Mouse (Mus musculus): Measurements from ENCODE around the gene Ccdc88c. TPM values are rescaled to one million over a fixed set of nuclear protein-coding genes. Genes with fewer than 3 reads are reported as not detected.

The Ccdc88c gene
- total RNA-seq, 2 experiments from 2014 or later: 29.4 to 32.6 TPM

GRCm38 (mm10) chr12:100925644-100926619 is 102.9 kb downstream of the Ccdc88c start:
- DNase-seq: peak in 1 of 2 experiments; percentile 39

- no peak for DNase-seq
Measured at GRCm38 (mm10) chr12:100924646-100925339, 104.1 kb downstream of the Ccdc88c start.

- DNase-seq: peak in 1 of 2 experiments; percentile 32
Measured at GRCm38 (mm10) chr12:100910731-100911130, 118.1 kb downstream of the Ccdc88c start.

- peak in 1 of 2 experiments; percentile 35 for DNase-seq
Measured at GRCm38 (mm10) chr12:100909765-100910164, 119.1 kb downstream of the Ccdc88c start.

- no peak for DNase-seq
Measured at GRCm38 (mm10) chr12:100908298-100909034, 120.4 kb downstream of the Ccdc88c start.

GRCm38 (mm10) chr12:100907598-100908297 is 121.1 kb downstream of the Ccdc88c start, which contains the start of gene Gpr68:
TSS of gene Gpr68 (minus strand) at chr12:100908198.
- no peak for DNase-seq

- no peak for DNase-seq
Measured at GRCm38 (mm10) chr12:100906861-100907260, 122.0 kb downstream of the Ccdc88c start.

- no peak for DNase-seq
Measured at GRCm38 (mm10) chr12:100903761-100904160, 125.1 kb downstream of the Ccdc88c start.

- no peak for DNase-seq
Measured at GRCm38 (mm10) chr12:100901386-100901785, 127.5 kb downstream of the Ccdc88c start.

GRCm38 (mm10) chr12:100900901-100901300 is 128.0 kb downstream of the Ccdc88c start:
- no peak for DNase-seq

GRCm38 (mm10) chr12:100899111-100899640 is 129.7 kb downstream of the Ccdc88c start:
- DNase-seq: peak; percentile 51

GRCm38 (mm10) chr12:100897736-100898650 is 130.9 kb downstream of the Ccdc88c start:
- no peak for DNase-seq

GRCm38 (mm10) chr12:100896661-100897060 is 132.2 kb downstream of the Ccdc88c start:
- DNase-seq: no peak

GRCm38 (mm10) chr12:100895504-100895903 is 133.4 kb downstream of the Ccdc88c start:
- DNase-seq: no peak

- DNase-seq: no peak
Measured at GRCm38 (mm10) chr12:100890548-100890947, 138.3 kb downstream of the Ccdc88c start.

GRCm38 (mm10) chr12:100887801-100888258 is 141.0 kb downstream of the Ccdc88c start:
- peak; percentile 60 to 65 for DNase-seq

- DNase-seq: no peak
Measured at GRCm38 (mm10) chr12:100886877-100887276, 142.0 kb downstream of the Ccdc88c start.

GRCm38 (mm10) chr12:100885585-100885984 is 143.3 kb downstream of the Ccdc88c start:
- no peak for DNase-seq

- DNase-seq: no peak
Measured at GRCm38 (mm10) chr12:100883168-100883567, 145.7 kb downstream of the Ccdc88c start.

- no peak for DNase-seq
Measured at GRCm38 (mm10) chr12:100878556-100878955, 150.3 kb downstream of the Ccdc88c start.

Measured in layer of hippocampus, postnatal 36 days (tissue).